Mouse (Mus musculus): ENCODE measurements at regions not wholly inside any gene's neighbourhood (a gene's known extent, or its start where the extent isn't known, plus 50 kb on each side); places are given as distances from the start of the nearest gene placed in this dataset.

GRCm38 (mm10) chr13:106562161-106562560 is 374.6 kb downstream of the Ipo11 start:
- no peak for DNase-seq (ENCODE audit: low read depth)

- DNase-seq (ENCODE audit: low read depth), result no peak
Observed at GRCm38 (mm10) chr13:106525406-106526206, 411.2 kb downstream of the Ipo11 start.

GRCm38 (mm10) chr13:106514510-106515169 is 422.1 kb downstream of the Ipo11 start:
- DNase-seq (ENCODE audit: low read depth), result no peak

GRCm38 (mm10) chr13:106513669-106514068 is 423.1 kb downstream of the Ipo11 start:
- DNase-seq (ENCODE audit: low read depth), result no peak

- no peak for DNase-seq (ENCODE audit: low read depth)
Observed at GRCm38 (mm10) chr13:106510435-106510834, 426.3 kb downstream of the Ipo11 start.

GRCm38 (mm10) chr13:106501273-106501672 is 435.5 kb downstream of the Ipo11 start:
- DNase-seq (ENCODE audit: low read depth), result no peak

- DNase-seq (ENCODE audit: low read depth), result no peak
Observed at GRCm38 (mm10) chr13:106471264-106471663, 465.5 kb downstream of the Ipo11 start.

- no peak for DNase-seq (ENCODE audit: low read depth)
Observed at GRCm38 (mm10) chr13:106454366-106454927, 482.3 kb downstream of the Ipo11 start.

- DNase-seq (ENCODE audit: low read depth), result no peak
Observed at GRCm38 (mm10) chr13:106432165-106432564, 504.6 kb downstream of the Ipo11 start.

- DNase-seq (ENCODE audit: low read depth), result no peak
Observed at GRCm38 (mm10) chr13:106406608-106407038, 530.1 kb downstream of the Ipo11 start.

GRCm38 (mm10) chr13:106392642-106393041 is 544.1 kb downstream of the Ipo11 start:
- DNase-seq (ENCODE audit: low read depth), result no peak

GRCm38 (mm10) chr13:106388634-106389033 is 548.1 kb downstream of the Ipo11 start:
- DNase-seq (ENCODE audit: low read depth), result no peak

- DNase-seq (ENCODE audit: low read depth), result no peak
Observed at GRCm38 (mm10) chr13:106367589-106367988, 569.2 kb downstream of the Ipo11 start.

GRCm38 (mm10) chr13:106352614-106353409 is 583.9 kb downstream of the Ipo11 start:
- no peak for DNase-seq (ENCODE audit: low read depth)

- no peak for DNase-seq (ENCODE audit: low read depth)
Observed at GRCm38 (mm10) chr13:106332025-106332424, 604.7 kb downstream of the Ipo11 start.

- no peak for DNase-seq (ENCODE audit: low read depth)
Observed at GRCm38 (mm10) chr13:106318980-106319379, 617.8 kb downstream of the Ipo11 start.

- no peak for DNase-seq (ENCODE audit: low read depth)
Observed at GRCm38 (mm10) chr13:106318476-106318875, 618.3 kb downstream of the Ipo11 start.

- no peak for DNase-seq (ENCODE audit: low read depth)
Observed at GRCm38 (mm10) chr13:106317300-106317699, 619.5 kb downstream of the Ipo11 start.

- DNase-seq (ENCODE audit: low read depth), result no peak
Observed at GRCm38 (mm10) chr13:106281181-106281580, 655.6 kb downstream of the Ipo11 start.

GRCm38 (mm10) chr13:106259874-106260273 is 676.9 kb downstream of the Ipo11 start:
- no peak for DNase-seq (ENCODE audit: low read depth)

Data from NIH3T3 (cell line).